Mouse (Mus musculus) gastrocnemius, postnatal 4 days (tissue): ENCODE results near the gene 1700040F15Rik. TPM values are rescaled to one million over a fixed set of nuclear protein-coding genes. Genes with fewer than 3 reads are reported as not detected.
"Not testable (repeated sequence)": the region's sequence is repeated elsewhere in the genome, so short reads cannot be mapped to it uniquely, and the experiment has no call there.

ENCODE experiments used
- DNase-seq, 2 experiments: peaks; one replicate each; pipeline ENCODE4 v3.0.0; 2021 to 2022; ENCODE audit warnings: low spot score in 2 of 2, mixed read lengths in 2 of 2
- long read RNA-seq, 2 experiments: library from polyadenylated mRNA; stranded (forward); transcript quantifications; one replicate each; pipeline ENCODE4 v2.0.0; 2021
- total RNA-seq, 2 experiments: library from RNA; stranded (reverse); gene quantifications; 2 replicates each; pipeline ENCODE4 v1.2.3; 2021

1700040F15Rik gene
- total RNA-seq: not detected
- long read RNA-seq, experiment 1: 0 reads
- long read RNA-seq, experiment 2: 0 reads

DNA sequence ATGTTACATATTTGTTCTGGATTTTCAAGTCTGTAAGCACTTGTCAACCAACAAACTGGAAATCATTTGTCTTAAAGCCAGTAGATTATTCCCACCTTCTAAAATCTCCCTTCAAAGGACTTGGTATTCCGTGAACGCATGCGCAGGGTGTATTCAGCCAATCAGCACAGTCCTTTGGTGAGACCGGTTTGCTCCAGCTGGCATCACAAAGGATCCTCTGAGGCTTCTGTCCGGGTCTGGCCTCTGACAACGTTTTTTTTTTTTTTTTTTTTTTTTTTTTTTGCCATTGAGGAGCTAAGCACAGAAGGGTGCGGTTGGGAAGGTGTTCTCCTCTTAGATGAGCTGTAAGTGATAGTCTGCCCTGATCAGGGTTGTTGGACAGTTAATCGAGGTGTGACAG, at the start of gene 1700040F15Rik:
Gene 1700040F15Rik, plus strand, starts transcription at position 301 of the 400 bp plus-strand sequence.
- DNase-seq: not testable (repeated sequence)
